Comparison of ENCODE assay signal across 16 mouse cellular contexts in the genomic region with DNA sequence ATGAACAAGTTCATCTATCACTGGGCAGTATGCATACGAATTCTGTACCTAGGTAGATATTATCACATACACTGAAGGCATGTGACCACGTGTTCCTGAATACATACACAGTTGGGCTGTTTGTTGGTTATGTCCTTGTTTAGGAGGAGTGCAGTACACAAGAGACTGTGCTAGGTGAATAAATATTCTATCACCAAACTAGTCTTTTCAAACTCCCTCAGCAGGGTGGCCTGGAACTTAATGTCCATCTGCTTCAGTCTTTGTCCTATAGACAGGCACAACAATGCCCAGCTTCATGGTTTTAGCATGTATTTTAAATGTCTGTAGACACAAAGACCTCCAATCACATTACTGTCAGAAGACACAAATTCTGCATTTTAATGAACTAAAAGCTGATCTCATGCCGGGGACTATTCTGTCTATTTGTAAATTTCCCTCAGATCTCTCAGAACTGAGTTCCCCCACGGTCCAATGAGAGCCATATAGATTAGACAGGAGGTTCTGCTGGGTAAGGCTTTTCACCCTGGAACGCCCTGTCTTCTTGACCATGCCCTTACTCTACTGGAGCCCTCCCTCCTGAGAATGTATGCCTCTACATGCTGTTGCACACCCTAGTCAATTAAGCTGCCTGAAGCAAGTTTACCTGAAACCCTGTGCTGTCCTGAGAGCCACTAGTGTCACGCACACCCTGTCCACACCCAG.
DNase-seq lines count a peak whose midpoint lies in the region; ATAC-seq and TF ChIP-seq lines count a peak whose summit lies in the region.
"Had no signal": no experiment of that assay in that cellular context is flagged by ENCODE, and none has a peak within 500 bp of the region (broad histone marks: within the 10 kb centered on the region; RNA-seq: fewer than 3 reads in every experiment).

No protein-coding gene starts in this region.

- H3K4me2 ChIP-seq in lung, postnatal 0 days (replicated peaks; ENCODE audit: low read depth, low read length): no peak overlapping the region
- no peak overlapping the region for H3K4me2 ChIP-seq in embryonic facial prominence, embryonic 15.5 days (replicated peaks)
- no peak overlapping the region for H3K4me2 ChIP-seq in limb, embryonic 12.5 days
- no peak overlapping the region for H3K4me2 ChIP-seq in neural tube, embryonic 12.5 days (replicated peaks)
- H3K4me2 ChIP-seq: liver, embryonic 12.5 days had no signal

- H3K9me3 ChIP-seq in lung, postnatal 0 days (ENCODE audit: low read length): no peaks in the 10 kb centered on the region
- no peaks in the 10 kb centered on the region for H3K9me3 ChIP-seq in embryonic facial prominence, embryonic 15.5 days (replicated peaks)
- no peaks in the 10 kb centered on the region for H3K9me3 ChIP-seq in limb, embryonic 12.5 days
- no peaks in the 10 kb centered on the region for H3K9me3 ChIP-seq in neural tube, embryonic 12.5 days
- H3K9me3 ChIP-seq: liver, embryonic 12.5 days had no signal

- H3K27ac ChIP-seq in lung, postnatal 0 days (ENCODE audit: low read length): no peak overlapping the region
- peak overlapping the region; percentile 90 for H3K27ac ChIP-seq in embryonic facial prominence, embryonic 15.5 days (replicated peaks)
- peak overlapping the region; percentile 53; the same call in 1 of the 2 replicates for H3K27ac ChIP-seq in limb, embryonic 12.5 days
- no peak overlapping the region for H3K27ac ChIP-seq in neural tube, embryonic 12.5 days
- H3K27ac ChIP-seq: left cerebral cortex, adult 2 months; liver, embryonic 12.5 days had no signal

- H3K27me3 ChIP-seq in lung, postnatal 0 days (replicated peaks; ENCODE audit: insufficient read depth, low read length): no peaks in the 10 kb centered on the region
- no peaks in the 10 kb centered on the region for H3K27me3 ChIP-seq in embryonic facial prominence, embryonic 15.5 days
- no peaks in the 10 kb centered on the region for H3K27me3 ChIP-seq in limb, embryonic 12.5 days
- H3K27me3 ChIP-seq in neural tube, embryonic 12.5 days (replicated peaks): no peaks in the 10 kb centered on the region
- H3K27me3 ChIP-seq: liver, embryonic 12.5 days; megakaryocyte, embryonic 14.5 days; Patski had no signal

- no peak for DNase-seq in lung, postnatal 0 days (ENCODE audit: low spot score)
- no peak for DNase-seq in lung, postnatal 10 days
- no peak for DNase-seq in heart, postnatal 10 days
- DNase-seq in cerebellum, postnatal 10 days: no peak
- DNase-seq: adrenal gland, postnatal 10 days; cerebellum, postnatal 36 days; kidney, postnatal 36 days; thymus, adult 2 months had no signal

- WGBS in lung, postnatal 0 days: 82% methylated on average over 6 of the region's 6 CpGs
- 85% methylated on average over 6 of the region's 6 CpGs for WGBS in embryonic facial prominence, embryonic 15.5 days
- 93% methylated on average over 6 of the region's 6 CpGs for WGBS in limb, embryonic 12.5 days
- WGBS in neural tube, embryonic 12.5 days: 42% methylated on average over 6 of the region's 6 CpGs

- H3K4me1 ChIP-seq in lung, postnatal 0 days (ENCODE audit: insufficient read depth, low read depth, low read length): no peaks in the 10 kb centered on the region
- H3K4me1 ChIP-seq in embryonic facial prominence, embryonic 15.5 days: peaks cover 30% of the 10 kb centered on the region
- H3K4me1 ChIP-seq in limb, embryonic 12.5 days (replicated peaks): peaks cover 17% of the 10 kb centered on the region
- peaks cover 18% of the 10 kb centered on the region; the same call in 1 of the 2 replicates for H3K4me1 ChIP-seq in neural tube, embryonic 12.5 days
- H3K4me1 ChIP-seq: liver, embryonic 12.5 days had no signal

- peaks cover 4% of the 10 kb centered on the region; the same call in 1 of the 2 replicates for H3K36me3 ChIP-seq in lung, postnatal 0 days (ENCODE audit: insufficient read depth, low read length)
- peaks cover 5% of the 10 kb centered on the region; the same call in 1 of the 2 replicates for H3K36me3 ChIP-seq in embryonic facial prominence, embryonic 15.5 days
- peaks cover 22% of the 10 kb centered on the region for H3K36me3 ChIP-seq in limb, embryonic 12.5 days
- no peaks in the 10 kb centered on the region for H3K36me3 ChIP-seq in neural tube, embryonic 12.5 days

- no peak for ATAC-seq in lung, postnatal 0 days
- ATAC-seq in embryonic facial prominence, embryonic 15.5 days (ENCODE audit: insufficient number of reproducible peaks, low FRiP score, low TSS enrichment, low read depth): no peak
- no peak for ATAC-seq in limb, embryonic 12.5 days (ENCODE audit: insufficient number of reproducible peaks, insufficient read depth, low FRiP score, low TSS enrichment, low read depth)
- peak; percentile 77 for ATAC-seq in neural tube, embryonic 12.5 days (ENCODE audit: low FRiP score, low read depth)
- no peak for ATAC-seq in megakaryocyte, adult 5-6 weeks (ENCODE audit: poor library complexity, severe bottlenecking)
- ATAC-seq: liver, embryonic 12.5 days; Patski had no signal

- H3K4me3 ChIP-seq in lung, postnatal 0 days (ENCODE audit: low read depth, low read length): no peak overlapping the region
- H3K4me3 ChIP-seq in embryonic facial prominence, embryonic 15.5 days (replicated peaks): no peak overlapping the region
- no peak overlapping the region for H3K4me3 ChIP-seq in limb, embryonic 12.5 days (replicated peaks)
- no peak overlapping the region for H3K4me3 ChIP-seq in neural tube, embryonic 12.5 days
- H3K4me3 ChIP-seq: left cerebral cortex, adult 2 months; liver, embryonic 12.5 days; megakaryocyte, embryonic 14.5 days had no signal

- TF ChIP-seq EP300 in lung, postnatal 0 days (IDR thresholded peaks at IDR 0.05): no peak

- peak; percentile 26; the same call in 1 of the 2 replicates for TF ChIP-seq CTCF in lung, postnatal 0 days (IDR thresholded peaks at IDR 0.05)

- intact Hi-C loops in heart, postnatal 10 days (cut with DNase I): loop anchor here (10.0 kb wide), 1 partner anchor 185 kb away; no protein-coding TSS in a partner anchor

- H3K9ac ChIP-seq in lung, postnatal 0 days (replicated peaks; ENCODE audit: low read depth): no peak overlapping the region
- no peak overlapping the region for H3K9ac ChIP-seq in embryonic facial prominence, embryonic 15.5 days
- no peak overlapping the region for H3K9ac ChIP-seq in limb, embryonic 12.5 days (replicated peaks)
- no peak overlapping the region for H3K9ac ChIP-seq in neural tube, embryonic 12.5 days
- H3K9ac ChIP-seq: liver, embryonic 12.5 days had no signal

Comparison
In these comparisons a context has a peak if more than half of its experiments do, and no peak if none do; other contexts are left out.
1. H3K27ac ChIP-seq: peak in embryonic facial prominence, embryonic 15.5 days (single experiment) and limb, embryonic 12.5 days (single experiment); none in lung, postnatal 0 days (single experiment) and neural tube, embryonic 12.5 days (single experiment).